Mouse (Mus musculus): ENCODE measurements around the gene Vps33b. TPM values are rescaled to one million over a fixed set of nuclear protein-coding genes. Genes with fewer than 3 reads are reported as not detected.

Gene Vps33b
- 5.7 and 9.1 TPM in 2 replicates for total RNA-seq (2014; rRNA removed)
- 4.8 and 6.1 TPM in 2 replicates for polyA plus RNA-seq (2012; rRNA removed)

DNA sequence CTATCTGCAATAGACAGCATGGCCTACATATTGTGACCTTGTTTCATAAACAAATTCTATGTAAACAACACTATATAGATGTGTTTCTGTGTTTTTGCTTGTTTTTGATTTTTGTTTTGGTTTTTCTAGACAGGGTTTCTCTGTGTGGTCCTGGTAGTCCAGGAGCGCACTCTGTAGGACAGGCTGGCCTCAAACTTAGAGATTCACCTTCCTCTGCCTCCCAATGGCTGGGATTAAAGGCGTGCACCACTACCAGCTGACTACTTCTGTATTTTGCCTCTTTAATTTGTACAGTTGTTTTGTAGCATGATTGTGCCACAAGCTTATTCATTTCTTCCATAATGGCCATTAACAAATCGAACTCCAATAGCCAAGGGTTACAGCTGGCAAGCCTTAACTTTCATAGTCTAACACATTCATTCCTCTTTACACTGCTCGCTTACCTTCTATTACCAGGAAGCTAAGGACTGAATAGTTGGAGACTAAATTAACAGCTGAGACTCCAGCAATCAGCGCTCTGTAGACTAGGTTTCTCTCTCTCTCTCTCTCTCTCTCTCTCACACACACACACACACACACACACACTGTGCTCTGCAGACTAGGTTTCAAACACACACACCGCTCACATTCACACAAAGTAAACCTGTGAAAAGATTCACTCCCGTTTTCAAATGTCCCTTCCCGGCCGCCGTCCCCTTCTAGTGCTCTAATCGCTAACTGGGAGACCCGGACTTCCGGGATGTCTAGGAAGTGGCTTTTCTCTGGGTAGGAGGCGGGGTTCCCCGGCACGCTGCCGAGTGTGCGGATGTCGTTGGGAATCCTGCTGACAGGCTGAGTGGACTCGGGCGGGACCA, at the start of gene Vps33b:
Gene Vps33b, plus strand, starts transcription at position 753 of the 854 bp plus-strand sequence.
- Histone ChIP-seq H3K4me1 (ENCODE audit: control insufficient read depth, insufficient read depth, low read length) (peaks cover 11% of the 10 kb centered on the region), H3K79me2 (ENCODE audit: control insufficient read depth, insufficient read depth, low read length) (no peaks in the 10 kb centered on the region), H3K27me3 (ENCODE audit: control insufficient read depth, insufficient read depth, low read length) (no peaks in the 10 kb centered on the region), H3K4me3 (ENCODE audit: insufficient read depth, low read depth, low read length) (peak within 1 kb of the TSS; percentile 80), H3K27ac (replicated peaks; ENCODE audit: insufficient read depth, low read depth, low read length) (peak within 1 kb of the TSS; percentile 58), H3K9ac (ENCODE audit: low read depth, low read length) (peak within 1 kb of the TSS; percentile 78), H3K36me3 (ENCODE audit: control insufficient read depth, insufficient read depth, low read length) (peaks cover 8% of the 10 kb centered on the region; the same call in 1 of the 2 replicates)
- TF ChIP-seq CTCF (IDR thresholded peaks at IDR 0.05; ENCODE audit: low read depth, low read length), result no peak
- no peak for TF ChIP-seq POLR2A (IDR thresholded peaks at IDR 0.05; ENCODE audit: extremely low read depth, insufficient read depth, low read length)
- WGBS, result 4% methylated on average over 21 of the region's 21 CpGs
- DNase-seq (ENCODE audit: extremely low read depth, low read depth, low spot score), result peak; percentile 84

DNA sequence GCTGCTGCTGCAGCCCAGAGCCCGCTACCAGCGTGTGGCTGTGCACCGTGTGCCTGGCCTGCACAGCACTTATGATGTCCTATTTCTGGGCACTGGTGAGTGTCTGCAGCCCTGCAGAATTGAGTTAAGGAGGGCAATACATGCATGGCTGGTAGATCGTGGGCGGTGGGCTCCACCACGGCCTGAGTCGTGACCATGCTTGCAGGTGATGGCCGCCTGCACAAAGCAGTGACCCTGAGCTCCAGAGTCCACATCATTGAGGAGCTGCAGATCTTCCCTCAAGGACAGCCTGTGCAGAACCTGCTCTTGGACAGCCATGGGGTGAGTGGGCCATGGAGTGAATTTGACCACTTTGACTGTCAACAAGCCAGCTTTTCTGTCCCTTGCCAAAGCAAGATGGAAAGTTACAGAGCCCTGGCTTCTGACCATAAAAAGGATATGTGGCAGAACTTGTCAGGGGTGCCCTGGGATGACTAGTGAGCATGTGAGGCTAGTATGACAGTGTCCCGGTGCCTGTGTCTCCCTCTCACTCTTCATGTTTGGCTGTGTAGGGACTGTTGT, 49.1 kb upstream of the Vps33b start:
- Histone ChIP-seq H3K4me3 (ENCODE audit: insufficient read depth, low read depth, low read length) (no peak overlapping the region), H3K4me1 (ENCODE audit: control insufficient read depth, insufficient read depth, low read length) (no peaks in the 10 kb centered on the region), H3K36me3 (ENCODE audit: control insufficient read depth, insufficient read depth, low read length) (peaks cover 20% of the 10 kb centered on the region; the same call in 1 of the 2 replicates), H3K27me3 (ENCODE audit: control insufficient read depth, insufficient read depth, low read length) (no peaks in the 10 kb centered on the region), H3K79me2 (ENCODE audit: control insufficient read depth, insufficient read depth, low read length) (no peaks in the 10 kb centered on the region), H3K9ac (ENCODE audit: low read depth, low read length) (no peak overlapping the region), H3K27ac (replicated peaks; ENCODE audit: insufficient read depth, low read depth, low read length) (no peak overlapping the region)
- 98% methylated on average over 9 of the region's 9 CpGs for WGBS
- no peak for DNase-seq (ENCODE audit: extremely low read depth, low read depth, low spot score)
- no peak for TF ChIP-seq POLR2A (IDR thresholded peaks at IDR 0.05; ENCODE audit: extremely low read depth, insufficient read depth, low read length)
- no peak for TF ChIP-seq CTCF (IDR thresholded peaks at IDR 0.05; ENCODE audit: low read depth, low read length)

GRCm38 (mm10) chr7:80221179-80221750, 48.2 kb upstream of the Vps33b start:
- H3K4me3 ChIP-seq (ENCODE audit: insufficient read depth, low read depth, low read length), result no peak overlapping the region
- no peaks in the 10 kb centered on the region for H3K4me1 ChIP-seq (ENCODE audit: control insufficient read depth, insufficient read depth, low read length)
- DNase-seq (ENCODE audit: extremely low read depth, low read depth, low spot score), result no peak
- peaks cover 25% of the 10 kb centered on the region; the same call in 1 of the 2 replicates for H3K36me3 ChIP-seq (ENCODE audit: control insufficient read depth, insufficient read depth, low read length)
- no peak overlapping the region for H3K9ac ChIP-seq (ENCODE audit: low read depth, low read length)
- TF ChIP-seq POLR2A (IDR thresholded peaks at IDR 0.05; ENCODE audit: extremely low read depth, insufficient read depth, low read length) (no peak), CTCF (IDR thresholded peaks at IDR 0.05; ENCODE audit: low read depth, low read length) (no peak)
- H3K27me3 ChIP-seq (ENCODE audit: control insufficient read depth, insufficient read depth, low read length), result no peaks in the 10 kb centered on the region
- no peak overlapping the region for H3K27ac ChIP-seq (replicated peaks; ENCODE audit: insufficient read depth, low read depth, low read length)
- WGBS, result 86% methylated on average over 4 of the region's 4 CpGs
- H3K79me2 ChIP-seq (ENCODE audit: control insufficient read depth, insufficient read depth, low read length), result no peaks in the 10 kb centered on the region

DNA sequence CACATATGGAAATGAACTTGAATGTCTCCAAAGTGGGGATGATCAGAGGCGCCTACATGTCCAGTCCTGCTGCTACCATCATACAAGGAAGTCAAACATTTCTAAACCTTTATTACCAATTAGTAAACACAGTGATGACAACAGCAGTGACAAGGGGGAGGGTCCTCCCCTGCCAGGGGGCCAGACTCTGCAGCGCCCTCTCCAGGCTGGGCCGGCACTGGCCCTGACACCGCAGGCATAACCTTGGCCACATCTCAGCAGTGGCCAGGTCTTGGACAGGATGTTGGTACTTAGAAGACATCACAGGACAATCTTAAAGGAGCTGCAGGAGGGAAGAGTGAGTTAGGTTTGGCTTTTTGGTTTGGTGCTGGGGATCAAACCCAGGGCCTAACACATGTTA, 42.4 kb upstream of the Vps33b start:
- WGBS, result 96% methylated on average over 4 of the region's 4 CpGs
- H3K9ac ChIP-seq (ENCODE audit: low read depth, low read length), result no peak overlapping the region
- peaks cover 16% of the 10 kb centered on the region for H3K36me3 ChIP-seq (ENCODE audit: control insufficient read depth, insufficient read depth, low read length)
- DNase-seq (ENCODE audit: extremely low read depth, low read depth, low spot score), result no peak
- H3K4me1 ChIP-seq (ENCODE audit: control insufficient read depth, insufficient read depth, low read length), result peaks cover 4% of the 10 kb centered on the region
- no peaks in the 10 kb centered on the region for H3K27me3 ChIP-seq (ENCODE audit: control insufficient read depth, insufficient read depth, low read length)
- no peak overlapping the region for H3K27ac ChIP-seq (replicated peaks; ENCODE audit: insufficient read depth, low read depth, low read length)
- TF ChIP-seq CTCF (IDR thresholded peaks at IDR 0.05; ENCODE audit: low read depth, low read length) (peak; percentile 35), POLR2A (IDR thresholded peaks at IDR 0.05; ENCODE audit: extremely low read depth, insufficient read depth, low read length) (no peak)
- H3K79me2 ChIP-seq (ENCODE audit: control insufficient read depth, insufficient read depth, low read length), result peaks cover 7% of the 10 kb centered on the region; the same call in 1 of the 2 replicates
- H3K4me3 ChIP-seq (ENCODE audit: insufficient read depth, low read depth, low read length), result no peak overlapping the region

GRCm38 (mm10) chr7:80230196-80230595, 39.3 kb upstream of the Vps33b start:
- H3K9ac ChIP-seq (ENCODE audit: low read depth, low read length), result no peak overlapping the region
- H3K27ac ChIP-seq (replicated peaks; ENCODE audit: insufficient read depth, low read depth, low read length), result no peak overlapping the region
- DNase-seq (ENCODE audit: extremely low read depth, low read depth, low spot score), result no peak
- H3K4me1 ChIP-seq (ENCODE audit: control insufficient read depth, insufficient read depth, low read length), result peaks cover 9% of the 10 kb centered on the region
- peaks cover 11% of the 10 kb centered on the region for H3K36me3 ChIP-seq (ENCODE audit: control insufficient read depth, insufficient read depth, low read length)
- no peak overlapping the region for H3K4me3 ChIP-seq (ENCODE audit: insufficient read depth, low read depth, low read length)
- H3K27me3 ChIP-seq (ENCODE audit: control insufficient read depth, insufficient read depth, low read length), result no peaks in the 10 kb centered on the region
- peaks cover 10% of the 10 kb centered on the region; the same call in 1 of the 2 replicates for H3K79me2 ChIP-seq (ENCODE audit: control insufficient read depth, insufficient read depth, low read length)
- TF ChIP-seq POLR2A (IDR thresholded peaks at IDR 0.05; ENCODE audit: extremely low read depth, insufficient read depth, low read length), result no peak
- TF ChIP-seq CTCF (IDR thresholded peaks at IDR 0.05; ENCODE audit: low read depth, low read length), result no peak
- whole genome bisulfite sequencing, result 80% methylated on average over 6 of the region's 6 CpGs
